Mouse (Mus musculus) stomach, embryonic 16.5 days (tissue): Measurements from ENCODE around the gene Olfr937. TPM values are rescaled to one million over a fixed set of nuclear protein-coding genes. Genes with fewer than 3 reads are reported as not detected.

ENCODE experiments used
- ATAC-seq: fragments of 200-750 bp; cut with Nextera tagmentation; 2 replicates; pipeline ENCODE4 v1.8.0; 2017; ENCODE audit warnings: moderate number of reproducible peaks, moderate TSS enrichment; ENCODE audit not compliant: insufficient read depth, low FRiP score
- H3K27ac ChIP-seq: fragments of 300-500 bp; sonication (generic); 2 replicates; pipeline ENCODE4 v1.5.1; 2014; ENCODE audit warnings: low read length
- H3K27me3 ChIP-seq: fragments of 300-500 bp; sonication (generic); 2 replicates; pipeline ENCODE4 v1.6.1; 2014; ENCODE audit warnings: low read length, control low read depth, mixed read lengths; ENCODE audit not compliant: control insufficient read depth, insufficient read depth
- H3K36me3 ChIP-seq: fragments of 300-500 bp; sonication (generic); 2 replicates; pipeline ENCODE4 v1.6.1; 2014; ENCODE audit warnings: low read length; ENCODE audit not compliant: control insufficient read depth, insufficient read depth
- H3K4me1 ChIP-seq: fragments of 300-500 bp; sonication (generic); 2 replicates; pipeline ENCODE4 v1.6.1; 2014; ENCODE audit warnings: low read length, control low read depth, mixed read lengths; ENCODE audit not compliant: control insufficient read depth, insufficient read depth
- H3K4me2 ChIP-seq: fragments of 300-500 bp; sonication (generic); 2 replicates; pipeline ENCODE4 v1.6.1; 2014; ENCODE audit warnings: low read depth, low read length, mixed read lengths
- H3K4me3 ChIP-seq: fragments of 300-500 bp; sonication (generic); replicated peaks from 2 replicates; pipeline ENCODE4 v1.5.1; 2014; ENCODE audit warnings: mild to moderate bottlenecking, low read length
- H3K9ac ChIP-seq: fragments of 300-500 bp; sonication (generic); 2 replicates; pipeline ENCODE4 v1.6.1; 2014; ENCODE audit warnings: low read length
- H3K9me3 ChIP-seq: fragments of 300-500 bp; sonication (generic); replicated peaks from 2 replicates; pipeline ENCODE4 v1.6.1; 2016; ENCODE audit warnings: low read length, control low read depth; ENCODE audit not compliant: control insufficient read depth
- WGBS: fragments of 180-500 bp; shearing (Covaris S2); extraction: QIAGEN DNeasy Blood & Tissue Kit; methylation state at CpG from one replicate; pipeline ENCODE4 v1.1.7; 2014; 5-methylcytosine and 5-hydroxymethylcytosine counted together
- microRNA-seq: library from miRNA; unstranded; fragments of <30 nt; microRNA quantifications from one replicate; pipeline ENCODE4, GENCODE M21; 2016
- polyA plus RNA-seq: library from polyadenylated mRNA; unstranded; fragments of >200 nt; fragmentation: Nextera tagmentation; extraction: Ambion mirVana; gene quantifications from 2 replicates; pipeline ENCODE4 v1.2.1, GENCODE M21; 2015

The Olfr937 gene
- not detected in 2 replicates for polyA plus RNA-seq

GRCm38 (mm10) chr9:39064851-39065250, at the start of gene Olfr937:
TSS of gene Olfr937 (minus strand) at chr9:39064951.
- Histone ChIP-seq H3K27ac (no peak within 1 kb of the TSS), H3K4me3 (no peak within 1 kb of the TSS), H3K9ac (no peak within 1 kb of the TSS), H3K27me3 (no peaks in the 10 kb centered on the region), H3K4me2 (no peak within 1 kb of the TSS), H3K4me1 (no peaks in the 10 kb centered on the region), H3K36me3 (no peaks in the 10 kb centered on the region), H3K9me3 (no peaks in the 10 kb centered on the region)
- ATAC-seq = no peak
- 82% methylated on average over 1 of the region's 1 CpGs for WGBS

GRCm38 (mm10) chr9:39078787-39079186, 14.0 kb upstream of the Olfr937 start, which contains the start of gene Olfr938:
TSS of gene Olfr938 (minus strand) at chr9:39078887.
- no peaks in the 10 kb centered on the region for H3K36me3 ChIP-seq
- no peaks in the 10 kb centered on the region for H3K4me1 ChIP-seq
- no peak within 1 kb of the TSS for H3K9ac ChIP-seq
- H3K4me3 ChIP-seq = no peak within 1 kb of the TSS
- no peaks in the 10 kb centered on the region for H3K9me3 ChIP-seq
- WGBS = 85% methylated on average over 2 of the region's 2 CpGs
- no peaks in the 10 kb centered on the region for H3K27me3 ChIP-seq
- no peak within 1 kb of the TSS for H3K4me2 ChIP-seq
- no peak for ATAC-seq
- H3K27ac ChIP-seq = no peak within 1 kb of the TSS

- WGBS = 76% methylated on average over 1 of the region's 1 CpGs
- ATAC-seq = no peak
- H3K27me3 ChIP-seq = no peaks in the 10 kb centered on the region
- no peaks in the 10 kb centered on the region for H3K36me3 ChIP-seq
- H3K4me1 ChIP-seq = no peaks in the 10 kb centered on the region
- no peaks in the 10 kb centered on the region for H3K9me3 ChIP-seq
- H3K9ac ChIP-seq = no peak within 1 kb of the TSS
- no peak within 1 kb of the TSS for H3K4me2 ChIP-seq
- no peak within 1 kb of the TSS for H3K27ac ChIP-seq
- no peak within 1 kb of the TSS for H3K4me3 ChIP-seq
Measured at GRCm38 (mm10) chr9:39023277-39023676, 41.5 kb downstream of the Olfr937 start, which contains the start of gene Olfr146. TSS of gene Olfr146 (minus strand) at chr9:39023377.

Small RNAs within 50 kb of the gene (microRNA-seq; reads per million reads assigned to microRNA genes)
- gene Gm25032 = not detected
- gene Gm25529 = not detected

Other genes with a start within 250 kb of the Olfr937 start
- gene Olfr923, start 238.4 kb downstream of the Olfr937 start, polyA plus RNA-seq = not detected in 2 replicates
- gene Olfr924, start 220.5 kb downstream of the Olfr937 start, polyA plus RNA-seq = not detected in 2 replicates
- not detected in 2 replicates for gene Olfr26, start 209.9 kb downstream of the Olfr937 start, polyA plus RNA-seq
- not detected in 2 replicates for gene Olfr926, start 187.8 kb downstream of the Olfr937 start, polyA plus RNA-seq
- gene Olfr930, start 135.1 kb downstream of the Olfr937 start, polyA plus RNA-seq = not detected in 2 replicates
- gene Olfr933, start 92.6 kb downstream of the Olfr937 start, polyA plus RNA-seq = not detected in 2 replicates
- not detected in 2 replicates for gene Olfr934, start 76.6 kb downstream of the Olfr937 start, polyA plus RNA-seq
- not detected in 2 replicates for gene Olfr935, start 65.3 kb downstream of the Olfr937 start, polyA plus RNA-seq
- not detected in 2 replicates for gene Olfr146, start 41.6 kb downstream of the Olfr937 start, polyA plus RNA-seq
- gene Olfr938, start 13.9 kb upstream of the Olfr937 start, polyA plus RNA-seq = not detected in 2 replicates
- not detected in 2 replicates for gene Olfr27, start 63.2 kb upstream of the Olfr937 start, polyA plus RNA-seq
- gene Olfr943, start 101.4 kb upstream of the Olfr937 start, polyA plus RNA-seq = not detected in 2 replicates
- not detected in 2 replicates for gene Olfr944, start 137.0 kb upstream of the Olfr937 start, polyA plus RNA-seq
- gene Olfr1537, start 185.0 kb upstream of the Olfr937 start, polyA plus RNA-seq = not detected in 2 replicates
- not detected in 2 replicates for gene Olfr945, start 211.9 kb upstream of the Olfr937 start, polyA plus RNA-seq